8 mouse cellular contexts compared by ENCODE assay signal in genomic region chr2:70568198-70568941, GRCm38 (mm10). TPM values are rescaled to one million over a fixed set of nuclear protein-coding genes. Genes with fewer than 3 reads are reported as not detected.
DNase-seq lines count a peak whose midpoint lies in the region; ATAC-seq and TF ChIP-seq lines count a peak whose summit lies in the region.

No protein-coding gene starts in this region.

- no peak for DNase-seq in kidney, postnatal 25 days
- DNase-seq in embryo, embryonic 9.5 days (ENCODE audit: extremely low spot score) = peak; percentile 55
- peak; percentile 81 for DNase-seq in kidney, postnatal 0 days (ENCODE audit: low spot score)
- DNase-seq in gastrocnemius, postnatal 25 days = no peak
- no peak for DNase-seq in frontal cortex, postnatal 14 days (ENCODE audit: low spot score in 2 of 2)

- H3K36me3 ChIP-seq in kidney, embryonic 16.5 days (ENCODE audit: insufficient read depth, low read length) = no peaks in the 10 kb centered on the region
- H3K36me3 ChIP-seq in kidney, postnatal 0 days (ENCODE audit: insufficient read depth, low read length) = no peaks in the 10 kb centered on the region
- no peaks in the 10 kb centered on the region for H3K36me3 ChIP-seq in neural tube, embryonic 14.5 days (ENCODE audit: control insufficient read depth, insufficient read depth, low read length)

- H3K27me3 ChIP-seq in kidney, embryonic 16.5 days (ENCODE audit: insufficient read depth, low read length) = peaks cover 69% of the 10 kb centered on the region
- H3K27me3 ChIP-seq in kidney, postnatal 0 days (ENCODE audit: insufficient read depth, low read length) = peaks cover 46% of the 10 kb centered on the region
- H3K27me3 ChIP-seq in neural tube, embryonic 14.5 days (ENCODE audit: control insufficient read depth, insufficient read depth, low read length) = peaks cover 29% of the 10 kb centered on the region

- H3K4me3 ChIP-seq in kidney, embryonic 16.5 days (ENCODE audit: low read length) = peak overlapping the region; percentile 49
- H3K4me3 ChIP-seq in kidney, postnatal 0 days (replicated peaks; ENCODE audit: low read depth, low read length) = peak overlapping the region; percentile 36
- peak overlapping the region; percentile 44 for H3K4me3 ChIP-seq in neural tube, embryonic 14.5 days (ENCODE audit: low read depth, low read length)

- no peak overlapping the region for H3K27ac ChIP-seq in kidney, embryonic 16.5 days (ENCODE audit: low read length)
- H3K27ac ChIP-seq in kidney, postnatal 0 days = no peak overlapping the region
- H3K27ac ChIP-seq in neural tube, embryonic 14.5 days (ENCODE audit: low read depth, low read length) = peak overlapping the region; percentile 91

- no peak for TF ChIP-seq CTCF in kidney, postnatal 0 days (IDR thresholded peaks at IDR 0.05; ENCODE audit: low read depth)

- H3K4me2 ChIP-seq in kidney, embryonic 16.5 days (replicated peaks; ENCODE audit: low read depth, low read length) = peak overlapping the region; percentile 87
- peak overlapping the region; percentile 85 for H3K4me2 ChIP-seq in kidney, postnatal 0 days (ENCODE audit: low read length)
- peak overlapping the region; percentile 67 for H3K4me2 ChIP-seq in neural tube, embryonic 14.5 days (ENCODE audit: low read depth, low read length)

- no peaks in the 10 kb centered on the region for H3K9me3 ChIP-seq in kidney, embryonic 16.5 days (ENCODE audit: low read length)
- no peaks in the 10 kb centered on the region for H3K9me3 ChIP-seq in kidney, postnatal 0 days (replicated peaks; ENCODE audit: low read length)
- no peaks in the 10 kb centered on the region for H3K9me3 ChIP-seq in neural tube, embryonic 14.5 days (ENCODE audit: control insufficient read depth, low read length)

- H3K4me1 ChIP-seq in kidney, embryonic 16.5 days (ENCODE audit: insufficient read depth, low read length) = peaks cover 45% of the 10 kb centered on the region
- H3K4me1 ChIP-seq in kidney, postnatal 0 days (replicated peaks; ENCODE audit: insufficient read depth, low read length) = peaks cover 24% of the 10 kb centered on the region
- H3K4me1 ChIP-seq in neural tube, embryonic 14.5 days (ENCODE audit: control insufficient read depth, insufficient read depth, low read length) = peaks cover 17% of the 10 kb centered on the region; the same call in 1 of the 2 replicates

- ATAC-seq in kidney, embryonic 16.5 days (ENCODE audit: low FRiP score, low TSS enrichment) = peak; percentile 29; the same call in 1 of the 2 replicates
- no peak; the same call in 1 of the 2 replicates for ATAC-seq in kidney, postnatal 0 days (replicated peaks; ENCODE audit: low FRiP score, low read depth)
- peak; percentile 32; the same call in 1 of the 2 replicates for ATAC-seq in neural tube, embryonic 14.5 days (ENCODE audit: low read depth)
- ATAC-seq in frontal cortex, adult (ENCODE audit: low TSS enrichment) = no peak

- under 1% methylated on average over 34 of the region's 34 CpGs for WGBS in kidney, embryonic 16.5 days
- WGBS in kidney, postnatal 0 days = 0% methylated on average over 34 of the region's 34 CpGs
- WGBS in neural tube, embryonic 14.5 days = under 1% methylated on average over 34 of the region's 34 CpGs

- peak overlapping the region; percentile 42 for H3K9ac ChIP-seq in kidney, embryonic 16.5 days (replicated peaks; ENCODE audit: low read length)
- H3K9ac ChIP-seq in kidney, postnatal 0 days (ENCODE audit: low read depth, low read length) = 0 out of 2 replicates have a peak overlapping the region, but pooled peaks have one; percentile 32
- H3K9ac ChIP-seq in neural tube, embryonic 14.5 days (replicated peaks; ENCODE audit: low read depth, low read length) = peak overlapping the region; percentile 77; the same call in 1 of the 2 replicates

RNA-seq across cellular contexts. Expression of gene Gad1, which starts 15.5 kb away (rescaled TPM):
- polyA plus RNA-seq in kidney, embryonic 16.5 days (2015; fragmentation: Nextera tagmentation; extraction: Ambion mirVana) = 0.11 and 0.28 TPM in 2 replicates
- 0.25 and 0.26 TPM in 2 replicates for polyA plus RNA-seq in kidney, postnatal 0 days (2015; fragmentation: Nextera tagmentation; extraction: Ambion mirVana)
- 84.1 and 119 TPM in 2 replicates for polyA plus RNA-seq in neural tube, embryonic 14.5 days (2014; fragmentation: Nextera tagmentation; extraction: Ambion mirVana)
- under 1 TPM; 0.19 to 0.74 TPM for total RNA-seq in gastrocnemius, postnatal 25 days (2021)

RNA-seq across cellular contexts. Expression of gene Erich2, which starts 59.8 kb away (rescaled TPM):
- 2.6 and 2.7 TPM in 2 replicates for polyA plus RNA-seq in kidney, embryonic 16.5 days (2015; fragmentation: Nextera tagmentation; extraction: Ambion mirVana)
- 5.6 and 6.8 TPM in 2 replicates for polyA plus RNA-seq in kidney, postnatal 0 days (2015; fragmentation: Nextera tagmentation; extraction: Ambion mirVana)
- polyA plus RNA-seq in neural tube, embryonic 14.5 days (2014; fragmentation: Nextera tagmentation; extraction: Ambion mirVana) = 1.0 and 1.2 TPM in 2 replicates
- total RNA-seq in gastrocnemius, postnatal 25 days (2021) = not detected

Comparison
In these comparisons a context has a peak if more than half of its experiments do, and no peak if none do; other contexts are left out.
1. ATAC-seq: peak in kidney, embryonic 16.5 days (single experiment) and neural tube, embryonic 14.5 days (single experiment); none in kidney, postnatal 0 days (single experiment) and frontal cortex, adult (single experiment).
2. DNase-seq: peak in embryo, embryonic 9.5 days (single experiment) and kidney, postnatal 0 days (single experiment); none in kidney, postnatal 25 days (0 of 2), gastrocnemius, postnatal 25 days (single experiment) and frontal cortex, postnatal 14 days (0 of 2).
3. RNA of gene Gad1, which starts 15.5 kb away (polyA plus RNA-seq): 84.1 to 119 TPM in neural tube, embryonic 14.5 days; 0.25 to 0.26 TPM in kidney, postnatal 0 days and 0.11 to 0.28 TPM in kidney, embryonic 16.5 days; every median in the first group is over 10 times any median in the second.
4. Peak in every context shown above with its lines, with median percentiles within 50 percentile points of each other: H3K4me2 ChIP-seq, H3K4me3 ChIP-seq and H3K9ac ChIP-seq.